Mouse (Mus musculus) right cerebral cortex, postnatal 14 days (tissue): ENCODE measurements around the gene Ptges2.
A peak's percentile ranks its signal among the peaks of the same experiment; 100 is the strongest.
"Not testable (repeated sequence)": the region's sequence is repeated elsewhere in the genome, so short reads cannot be mapped to it uniquely, and the experiment has no call there.

Experiments
- DNase-seq: peaks from one replicate; pipeline ENCODE4 v3.0.0; 2022

Gene Ptges2

GRCm38 (mm10) chr2:32395484-32395945 is at the start of gene Ptges2:
Ptges2 (plus strand) TSS chr2:32395896.
- DNase-seq = peak; percentile 75

GRCm38 (mm10) chr2:32347019-32347418 is 48.7 kb upstream of the Ptges2 start:
- DNase-seq = no peak

- DNase-seq = no peak
These were observed 47.4 kb upstream of the Ptges2 start for GRCm38 (mm10) chr2:32348311-32348710.

- no peak for DNase-seq
These were observed 46.0 kb upstream of the Ptges2 start for GRCm38 (mm10) chr2:32349625-32350255.

GRCm38 (mm10) chr2:32350471-32351051 is 45.1 kb upstream of the Ptges2 start:
- DNase-seq = no peak

- peak; percentile 57 for DNase-seq
These were observed 44.2 kb upstream of the Ptges2 start for GRCm38 (mm10) chr2:32351471-32351961.

- DNase-seq = peak; percentile 72
These were observed 43.3 kb upstream of the Ptges2 start, which contains the start of gene Ciz1 for GRCm38 (mm10) chr2:32352151-32353006. Ciz1 (plus strand) TSS chr2:32352327.

- peak; percentile 92 for DNase-seq
These were observed 42.6 kb upstream of the Ptges2 start, which contains the start of gene Dnm1 for GRCm38 (mm10) chr2:32353007-32353542. Dnm1 (minus strand) TSS chr2:32353338.

GRCm38 (mm10) chr2:32353836-32354235 is 41.9 kb upstream of the Ptges2 start:
- no peak for DNase-seq

- no peak for DNase-seq
These were observed 41.3 kb upstream of the Ptges2 start for GRCm38 (mm10) chr2:32354336-32354895.

- no peak for DNase-seq
These were observed 39.5 kb upstream of the Ptges2 start for GRCm38 (mm10) chr2:32356216-32356615.

GRCm38 (mm10) chr2:32357710-32358109 is 38.0 kb upstream of the Ptges2 start:
- DNase-seq = no peak

- DNase-seq = no peak
These were observed 37.3 kb upstream of the Ptges2 start for GRCm38 (mm10) chr2:32358381-32358780.

GRCm38 (mm10) chr2:32360741-32361140 is 35.0 kb upstream of the Ptges2 start:
- peak; percentile 76 for DNase-seq

- peak; percentile 77 for DNase-seq
These were observed 34.3 kb upstream of the Ptges2 start for GRCm38 (mm10) chr2:32361437-32361836.

- not testable (repeated sequence) for DNase-seq
These were observed 33.4 kb upstream of the Ptges2 start for GRCm38 (mm10) chr2:32362274-32362673.

- peak; percentile 91 for DNase-seq
These were observed 32.8 kb upstream of the Ptges2 start for GRCm38 (mm10) chr2:32362817-32363340.

GRCm38 (mm10) chr2:32363376-32364106 is 32.2 kb upstream of the Ptges2 start:
- DNase-seq = no peak

GRCm38 (mm10) chr2:32364121-32364520 is 31.6 kb upstream of the Ptges2 start:
- DNase-seq = no peak

GRCm38 (mm10) chr2:32367315-32367714 is 28.4 kb upstream of the Ptges2 start:
- no peak for DNase-seq

GRCm38 (mm10) chr2:32374191-32374590 is 21.5 kb upstream of the Ptges2 start:
- DNase-seq = no peak
